In the genomic region with DNA sequence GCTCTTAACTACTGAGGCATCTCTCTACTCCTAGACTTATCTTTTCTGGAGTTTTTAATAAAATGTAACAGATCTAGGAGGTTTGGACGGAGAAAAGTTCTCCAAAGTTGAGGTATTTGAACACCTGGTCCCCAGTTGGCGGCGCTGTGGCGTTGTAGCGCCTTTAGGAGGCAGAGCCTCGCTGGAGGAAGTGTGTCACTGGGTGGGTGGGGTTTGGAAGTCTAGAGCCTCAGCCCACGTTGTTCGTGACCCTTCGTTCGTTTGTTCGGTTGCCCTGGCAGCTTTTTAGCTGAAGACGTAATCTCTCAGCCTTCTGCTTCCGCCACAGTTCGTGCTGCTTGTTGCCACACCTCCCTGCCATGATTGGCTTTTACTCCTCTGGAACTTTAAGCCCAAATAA, we compare ENCODE assay signal across 15 mouse cellular contexts. TPM values are rescaled to one million over a fixed set of nuclear protein-coding genes. Genes with fewer than 3 reads are reported as not detected.
DNase-seq lines count a peak whose midpoint lies in the region; ATAC-seq and TF ChIP-seq lines count a peak whose summit lies in the region.
"Had no signal": no experiment of that assay in that cellular context is flagged by ENCODE, and none has a peak within 500 bp of the region (broad histone marks: within the 10 kb centered on the region; RNA-seq: fewer than 3 reads in every experiment).

No protein-coding gene starts in this region.

- H3K27ac ChIP-seq in bone marrow, adult 2 months (ENCODE audit: control insufficient read depth, insufficient read depth, low read depth, low read length, poor library complexity) = no peak overlapping the region
- H3K27ac ChIP-seq: embryonic facial prominence, embryonic 10.5 days; hindbrain, embryonic 13.5 days; limb, embryonic 12.5 days had no signal

- no peak for TF ChIP-seq POLR2A in bone marrow, adult 2 months (IDR thresholded peaks at IDR 0.05; ENCODE audit: borderline replicate concordance, control insufficient read depth, low read depth, low read length)

- peak; percentile 23; the same call in 1 of the 2 replicates for TF ChIP-seq CTCF in bone marrow, adult 2 months (IDR thresholded peaks at IDR 0.05; ENCODE audit: control insufficient read depth, insufficient read depth, low read length)

- peak; percentile 21 for ATAC-seq in megakaryocyte progenitor cell, adult 5-6 weeks (replicated peaks; ENCODE audit: poor library complexity)
- ATAC-seq: lung, postnatal 0 days had no signal

- DNase-seq in thymus, postnatal 4 days = peak; percentile 62
- DNase-seq in thymus, adult 18-20 months = no peak
- no peak for DNase-seq in layer of hippocampus, postnatal 36 days
- DNase-seq in heart, adult 18-20 months = no peak
- DNase-seq in spleen, postnatal 4 days (ENCODE audit: low spot score in 2 of 2) = no peak
- DNase-seq: adrenal gland, postnatal 25 days; cerebellum, adult 8-10 months; kidney, adult 9 months; spleen, adult 18-20 months had no signal

- 77% methylated on average over 14 of the region's 14 CpGs for WGBS in bone marrow, adult 2 months

- H3K4me3 ChIP-seq in bone marrow, adult 2 months (replicated peaks; ENCODE audit: control insufficient read depth, low read depth, low read length) = no peak overlapping the region
- H3K4me3 ChIP-seq: embryonic facial prominence, embryonic 10.5 days; hindbrain, embryonic 13.5 days; limb, embryonic 12.5 days had no signal

- no peaks in the 10 kb centered on the region; the same call in none of the 2 replicates for H3K4me1 ChIP-seq in bone marrow, adult 2 months (ENCODE audit: control insufficient read depth, insufficient read depth, low read length)
- H3K4me1 ChIP-seq: embryonic facial prominence, embryonic 10.5 days; limb, embryonic 12.5 days had no signal

RNA-seq across cellular contexts. Expression of gene Sfmbt2, which starts 58.6 kb away (rescaled TPM):
- polyA plus RNA-seq in bone marrow, adult 2 months (2011; ENCODE audit: insufficient read depth, insufficient read length, low replicate concordance, missing spikeins) = 0.45 TPM in 1 of 2 replicates, not detected in the other
- 0.77 and 0.85 TPM in 2 replicates for total RNA-seq in megakaryocyte progenitor cell, adult 5-6 weeks (2015)
- total RNA-seq in megakaryocyte progenitor cell, adult 5-6 weeks (2017) = 0.67 and 1.1 TPM in 2 replicates
- total RNA-seq in layer of hippocampus, postnatal 36 days (2021) = 1 to 10 TPM; 3.7 to 6.1 TPM
- total RNA-seq in heart, adult 18-20 months (2021) = under 1 TPM; 0.27 to 0.33 TPM
